Mouse (Mus musculus) hindbrain, embryonic 11.5 days (tissue): ENCODE data around the gene Apaf1. TPM values are rescaled to one million over a fixed set of nuclear protein-coding genes. Genes with fewer than 3 reads are reported as not detected.
A peak's percentile ranks its signal among the peaks of the same experiment; 100 is the strongest.

Experiments
- ATAC-seq: fragments of 200-750 bp; cut with Nextera tagmentation; 2 replicates; pipeline ENCODE4 v1.8.0; 2017; ENCODE audit warnings: mild to moderate bottlenecking, moderate TSS enrichment, moderate library complexity; ENCODE audit not compliant: low FRiP score
- DNase-seq: peaks from one replicate; pipeline ENCODE4 v3.0.0-alpha.2; 2015; ENCODE audit warnings: low spot score
- H3K27ac ChIP-seq: fragments of 300-500 bp; sonication (generic); 2 replicates; pipeline ENCODE4 v1.5.1; 2014; ENCODE audit warnings: mild to moderate bottlenecking, low read depth, low read length
- H3K27me3 ChIP-seq: fragments of 300-500 bp; sonication (generic); 2 replicates; pipeline ENCODE4 v1.6.1; 2014; ENCODE audit warnings: mild to moderate bottlenecking, low read length, moderate library complexity, mixed read lengths; ENCODE audit not compliant: control insufficient read depth, insufficient read depth
- H3K36me3 ChIP-seq: fragments of 300-500 bp; sonication (generic); 2 replicates; pipeline ENCODE4 v1.6.1; 2014; ENCODE audit warnings: mild to moderate bottlenecking, low read length, moderate library complexity, mixed read lengths; ENCODE audit not compliant: control insufficient read depth, insufficient read depth
- H3K4me1 ChIP-seq: fragments of 300-500 bp; sonication (generic); replicated peaks from 2 replicates; pipeline ENCODE4 v1.6.1; 2014; ENCODE audit warnings: low read length, mixed read lengths; ENCODE audit not compliant: control insufficient read depth, insufficient read depth
- H3K4me2 ChIP-seq: fragments of 300-500 bp; sonication (generic); replicated peaks from 2 replicates; pipeline ENCODE4 v1.6.1; 2014; ENCODE audit warnings: mild to moderate bottlenecking, low read depth, low read length
- H3K4me3 ChIP-seq: fragments of 300-500 bp; sonication (generic); 2 replicates; pipeline ENCODE4 v1.5.1; 2014; ENCODE audit warnings: low read depth, low read length
- H3K9ac ChIP-seq: fragments of 300-500 bp; sonication (generic); 2 replicates; pipeline ENCODE4 v1.6.1; 2014; ENCODE audit warnings: low read depth, low read length
- H3K9me3 ChIP-seq: fragments of 300-500 bp; sonication (generic); 2 replicates; pipeline ENCODE4 v1.6.1; 2016; ENCODE audit warnings: low read length; ENCODE audit not compliant: control insufficient read depth
- WGBS: fragments of 180-500 bp; shearing (Covaris S2); extraction: QIAGEN DNeasy Blood & Tissue Kit; methylation state at CpG from one replicate; pipeline ENCODE4 v1.1.7; 2014; 5-methylcytosine and 5-hydroxymethylcytosine counted together
- polyA plus RNA-seq: library from polyadenylated mRNA; unstranded; fragments of >200 nt; fragmentation: Nextera tagmentation; extraction: Ambion mirVana; gene quantifications from 2 replicates; pipeline ENCODE4 v1.2.1, GENCODE M21; 2014

Apaf1 gene
- polyA plus RNA-seq, 1 experiment from 2014 or later = 29.4 TPM

DNA sequence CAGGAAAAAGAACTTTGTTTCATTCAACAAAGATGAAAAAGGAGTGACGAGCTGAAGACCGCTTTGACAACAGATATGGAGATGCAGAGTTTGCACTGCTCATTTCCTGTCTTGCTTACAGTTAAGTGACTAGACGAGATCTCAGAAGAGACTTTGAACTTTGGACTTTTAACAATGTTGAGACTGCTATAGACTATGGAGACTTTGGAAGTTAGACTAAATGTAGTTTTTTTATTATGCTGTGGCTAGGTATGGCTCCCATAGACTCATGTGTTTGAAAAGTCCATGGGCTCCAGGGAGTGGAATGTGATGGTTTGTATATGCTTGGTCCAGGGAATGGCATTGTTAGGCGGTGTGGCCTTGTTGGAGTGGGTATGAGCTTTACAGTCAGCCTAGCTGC lies 100.8 kb downstream of the Apaf1 start:
- H3K27me3 ChIP-seq = no peaks in the 10 kb centered on the region
- 93% methylated on average over 4 of the region's 4 CpGs for WGBS
- ATAC-seq = no peak
- H3K4me3 ChIP-seq = no peak overlapping the region
- DNase-seq = no peak
- no peak overlapping the region for H3K4me2 ChIP-seq
- H3K36me3 ChIP-seq = no peaks in the 10 kb centered on the region
- no peak overlapping the region for H3K9ac ChIP-seq
- H3K9me3 ChIP-seq = no peaks in the 10 kb centered on the region
- no peak overlapping the region for H3K27ac ChIP-seq
- H3K4me1 ChIP-seq = no peaks in the 10 kb centered on the region

GRCm38 (mm10) chr10:90974491-90974890 lies 108.1 kb downstream of the Apaf1 start:
- Histone ChIP-seq H3K27me3 (peaks cover 5% of the 10 kb centered on the region; the same call in 1 of the 2 replicates), H3K4me3 (no peak overlapping the region), H3K4me2 (no peak overlapping the region), H3K9me3 (no peaks in the 10 kb centered on the region), H3K4me1 (0 out of 2 replicates have a peak, but pooled peaks cover 1% of the 10 kb centered on the region), H3K36me3 (no peaks in the 10 kb centered on the region), H3K27ac (no peak overlapping the region), H3K9ac (no peak overlapping the region)
- WGBS = 92% methylated on average over 6 of the region's 6 CpGs
- DNase-seq (no peak), ATAC-seq (no peak)

- WGBS = 74% methylated on average over 2 of the region's 2 CpGs
- no peak overlapping the region for H3K9ac ChIP-seq
- no peak overlapping the region for H3K4me3 ChIP-seq
- no peaks in the 10 kb centered on the region for H3K36me3 ChIP-seq
- H3K27me3 ChIP-seq = peaks cover 9% of the 10 kb centered on the region
- no peak overlapping the region for H3K27ac ChIP-seq
- DNase-seq = no peak
- H3K4me1 ChIP-seq = 0 out of 2 replicates have a peak, but pooled peaks cover 4% of the 10 kb centered on the region
- H3K4me2 ChIP-seq = no peak overlapping the region
- no peaks in the 10 kb centered on the region for H3K9me3 ChIP-seq
- no peak for ATAC-seq
Observed at GRCm38 (mm10) chr10:90974084-90974483, 108.5 kb downstream of the Apaf1 start.

DNA sequence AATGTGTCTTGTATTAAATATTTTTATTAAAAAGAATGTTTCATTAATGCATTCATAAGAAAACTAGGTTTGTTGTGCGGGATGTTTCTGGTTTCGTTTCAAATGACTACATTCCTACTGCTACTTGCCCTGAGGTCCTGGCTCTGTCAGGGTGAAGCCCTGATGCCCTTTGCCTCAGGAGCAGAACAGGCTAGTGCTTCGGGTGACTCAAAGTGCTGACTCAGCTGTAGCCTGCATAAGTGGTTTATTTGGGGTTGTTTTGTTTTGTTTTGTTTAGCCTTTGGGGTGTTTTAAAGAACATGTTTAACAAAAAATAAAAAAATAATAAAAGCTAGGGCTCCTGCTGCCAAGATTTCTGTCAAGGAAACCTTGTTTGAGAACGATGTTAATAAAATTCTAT lies 112.0 kb downstream of the Apaf1 start:
- H3K9ac ChIP-seq = no peak overlapping the region
- peaks cover 19% of the 10 kb centered on the region for H3K27me3 ChIP-seq
- no peak overlapping the region for H3K4me3 ChIP-seq
- H3K36me3 ChIP-seq = no peaks in the 10 kb centered on the region
- DNase-seq = peak; percentile 43
- 0 out of 2 replicates have a peak, but pooled peaks cover 4% of the 10 kb centered on the region for H3K4me1 ChIP-seq
- H3K4me2 ChIP-seq = no peak overlapping the region
- no peaks in the 10 kb centered on the region for H3K9me3 ChIP-seq
- H3K27ac ChIP-seq = no peak overlapping the region
- no peak for ATAC-seq
- 35% methylated on average over 4 of the region's 4 CpGs for WGBS

GRCm38 (mm10) chr10:90969355-90970174 lies 113.0 kb downstream of the Apaf1 start:
- no peaks in the 10 kb centered on the region for H3K9me3 ChIP-seq
- ATAC-seq (peak; percentile 54), DNase-seq (peak; percentile 61)
- H3K4me2 ChIP-seq = peak overlapping the region; percentile 88
- H3K27me3 ChIP-seq = peaks cover 19% of the 10 kb centered on the region
- H3K36me3 ChIP-seq = no peaks in the 10 kb centered on the region
- peak overlapping the region; percentile 55 for H3K9ac ChIP-seq
- H3K27ac ChIP-seq = no peak overlapping the region
- 0 out of 2 replicates have a peak, but pooled peaks cover 4% of the 10 kb centered on the region for H3K4me1 ChIP-seq
- peak overlapping the region; percentile 41 for H3K4me3 ChIP-seq
- 3% methylated on average over 71 of the region's 72 CpGs for WGBS

DNA sequence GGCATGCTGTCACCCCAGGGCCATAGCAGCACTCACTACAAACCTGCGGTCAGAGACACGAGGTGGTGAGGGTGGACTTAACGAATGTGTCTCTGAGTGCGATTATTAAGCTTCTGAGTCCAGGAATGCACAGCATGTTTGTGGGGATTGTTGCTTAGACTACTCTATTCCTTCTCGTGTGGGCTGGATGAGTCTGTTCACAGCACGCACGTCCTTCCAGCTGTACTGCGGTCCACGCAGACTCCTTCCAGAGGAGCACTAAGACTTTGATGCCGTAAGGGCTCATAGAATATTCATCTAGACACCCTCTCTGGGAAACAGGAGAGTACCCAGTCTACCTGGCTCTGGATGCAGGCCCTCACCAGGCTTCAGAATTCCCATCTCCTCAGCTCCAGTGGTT lies 114.3 kb downstream of the Apaf1 start:
- Histone ChIP-seq H3K4me2 (no peak overlapping the region), H3K4me3 (no peak overlapping the region), H3K27me3 (peaks cover 19% of the 10 kb centered on the region), H3K4me1 (0 out of 2 replicates have a peak, but pooled peaks cover 4% of the 10 kb centered on the region), H3K36me3 (no peaks in the 10 kb centered on the region), H3K9me3 (no peaks in the 10 kb centered on the region), H3K9ac (no peak overlapping the region), H3K27ac (no peak overlapping the region)
- DNase-seq = no peak
- WGBS = 95% methylated on average over 10 of the region's 10 CpGs
- ATAC-seq = no peak

DNA sequence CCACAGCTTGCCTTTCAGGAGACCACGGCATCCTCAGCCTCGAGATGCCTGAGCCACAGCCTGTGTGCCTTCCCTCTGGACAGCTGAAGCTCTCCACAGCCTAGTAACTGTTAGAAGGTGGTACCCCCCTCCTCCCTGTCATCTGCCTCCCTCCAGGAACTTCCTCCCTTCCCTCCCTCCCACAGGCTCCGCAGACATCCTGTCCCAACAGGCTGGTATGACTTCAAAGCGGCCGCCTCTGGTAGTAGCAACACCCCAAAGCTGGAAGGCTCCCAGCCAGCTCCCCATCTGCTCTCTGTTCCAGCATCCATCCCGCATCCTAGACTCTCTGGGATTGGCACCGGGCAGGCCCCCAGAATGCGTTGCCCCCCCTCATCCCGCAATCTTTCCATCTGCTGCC lies 115.7 kb downstream of the Apaf1 start:
- ATAC-seq = no peak

DNA sequence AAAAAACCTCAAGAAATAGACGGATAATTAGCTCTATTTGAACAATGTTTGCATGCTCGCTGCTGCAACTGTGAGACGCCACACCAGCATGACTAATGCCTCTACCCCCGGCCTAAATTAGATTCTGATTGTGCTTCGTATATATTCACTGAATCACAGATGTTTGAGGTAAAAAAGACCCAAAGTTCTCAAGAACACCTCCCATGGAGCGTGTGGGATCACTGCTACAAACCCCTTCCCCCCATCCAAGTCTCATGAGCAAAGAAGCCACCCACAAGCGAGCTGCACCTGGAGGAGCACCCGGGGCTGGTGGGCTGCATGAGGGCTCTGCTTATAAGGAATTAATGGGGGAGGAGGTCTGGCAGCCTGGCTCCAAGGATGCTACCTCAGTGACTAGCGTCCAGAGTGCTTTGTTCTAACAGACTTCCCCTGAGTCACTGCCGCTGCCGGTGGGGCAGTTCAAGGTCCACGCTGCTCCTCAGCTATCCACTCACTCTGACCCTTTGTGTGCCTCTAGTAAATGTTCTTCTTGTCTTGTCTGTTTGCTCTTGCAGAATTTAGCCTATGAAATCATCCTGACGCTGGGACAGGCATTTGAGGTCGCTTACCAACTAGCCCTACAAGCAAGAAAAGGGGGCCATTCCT lies 116.8 kb downstream of the Apaf1 start:
- Histone ChIP-seq H3K4me3 (no peak overlapping the region), H3K9ac (no peak overlapping the region), H3K27me3 (peaks cover 19% of the 10 kb centered on the region), H3K9me3 (no peaks in the 10 kb centered on the region), H3K4me2 (no peak overlapping the region), H3K4me1 (0 out of 2 replicates have a peak, but pooled peaks cover 4% of the 10 kb centered on the region), H3K27ac (no peak overlapping the region), H3K36me3 (no peaks in the 10 kb centered on the region)
- 54% methylated on average over 14 of the region's 14 CpGs for WGBS
- DNase-seq = no peak
- no peak for ATAC-seq

More for the DNA sequence above, 115.7 kb downstream of the Apaf1 start:
- Histone ChIP-seq H3K4me1 (0 out of 2 replicates have a peak, but pooled peaks cover 4% of the 10 kb centered on the region), H3K36me3 (no peaks in the 10 kb centered on the region), H3K9me3 (no peaks in the 10 kb centered on the region), H3K4me3 (no peak overlapping the region), H3K9ac (no peak overlapping the region), H3K27me3 (peaks cover 19% of the 10 kb centered on the region), H3K4me2 (no peak overlapping the region), H3K27ac (no peak overlapping the region)
- DNase-seq = no peak
- 25% methylated on average over 9 of the region's 9 CpGs for WGBS
